Mouse (Mus musculus) thymus, postnatal 25 days (tissue): ENCODE measurements around the gene Supv3l1.
"Not testable (repeated sequence)": the region's sequence is repeated elsewhere in the genome, so short reads cannot be mapped to it uniquely, and the experiment has no call there.

Experiments
- DNase-seq: peaks from one replicate; pipeline ENCODE4 v3.0.0; 2022

The Supv3l1 gene

DNA sequence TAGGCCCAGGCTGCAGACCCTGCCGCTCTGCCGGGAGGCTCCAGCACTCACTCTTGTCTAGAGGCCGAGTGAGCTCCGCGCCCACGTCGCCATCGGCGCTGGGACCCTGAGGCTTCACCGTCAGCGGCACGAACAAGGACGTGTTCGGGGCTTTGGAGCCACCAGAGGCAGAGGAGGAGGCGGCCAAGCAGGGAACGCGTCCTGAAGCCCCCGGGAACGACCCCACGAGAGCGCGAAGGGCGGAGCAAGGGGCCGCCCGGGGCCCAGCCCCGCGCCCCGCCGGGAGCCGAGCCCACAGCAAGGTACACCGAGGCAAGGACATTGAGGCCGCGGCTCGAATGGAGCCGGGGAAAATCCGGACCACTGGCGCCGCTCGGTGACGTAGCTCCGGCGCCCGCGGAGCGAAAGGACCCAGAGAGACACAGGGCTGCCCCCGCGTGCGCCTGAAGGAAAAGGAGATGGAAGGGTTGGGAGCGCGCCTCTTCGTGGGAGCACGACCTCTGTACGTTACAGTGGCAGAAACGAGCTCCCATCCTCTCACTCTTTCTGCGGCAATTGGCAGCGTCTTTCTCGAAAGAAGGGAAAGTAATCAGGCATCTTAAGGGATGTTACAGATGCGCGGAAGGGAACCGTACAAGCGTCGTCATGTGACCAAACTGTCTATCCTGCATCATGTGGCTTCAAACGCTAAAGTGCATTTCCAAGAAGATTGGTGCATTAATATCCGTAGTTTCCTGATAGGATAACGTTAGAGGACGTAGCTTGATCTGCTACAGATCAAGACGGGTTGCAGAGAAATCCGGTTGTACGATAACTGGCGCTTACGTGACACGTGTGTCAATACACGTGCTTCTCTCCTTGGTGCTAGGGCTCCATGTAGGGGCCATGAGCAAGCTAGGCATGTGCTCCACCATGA, at the start of gene Supv3l1, which contains the start of gene 4930507D05Rik:
Gene Supv3l1, minus strand, starts transcription at position 375 of the 916 bp plus-strand sequence.
Gene 4930507D05Rik, plus strand, starts transcription at position 126 of the 916 bp plus-strand sequence.
- DNase-seq, result peak; percentile 93

DNA sequence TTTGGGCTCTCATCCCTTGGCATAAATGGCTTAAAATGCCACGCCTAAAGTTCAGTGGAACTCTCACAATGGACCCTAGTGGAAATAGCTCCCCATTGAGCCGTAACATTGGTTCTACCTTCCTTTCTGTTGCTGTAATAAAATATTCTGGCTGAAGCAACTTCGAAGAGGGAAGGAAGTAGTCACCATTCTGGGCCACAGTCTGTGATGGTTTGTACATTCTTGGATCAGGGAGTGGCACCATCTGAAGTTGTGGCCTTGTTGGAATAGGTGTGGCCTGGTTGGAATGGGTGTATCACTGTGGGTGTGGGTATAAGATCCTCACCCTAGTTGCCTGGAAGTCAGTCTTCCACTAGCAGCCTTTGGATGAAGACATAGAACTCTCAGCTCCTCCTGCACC, 42.1 kb upstream of the Supv3l1 start:
- not testable (repeated sequence) for DNase-seq

DNA sequence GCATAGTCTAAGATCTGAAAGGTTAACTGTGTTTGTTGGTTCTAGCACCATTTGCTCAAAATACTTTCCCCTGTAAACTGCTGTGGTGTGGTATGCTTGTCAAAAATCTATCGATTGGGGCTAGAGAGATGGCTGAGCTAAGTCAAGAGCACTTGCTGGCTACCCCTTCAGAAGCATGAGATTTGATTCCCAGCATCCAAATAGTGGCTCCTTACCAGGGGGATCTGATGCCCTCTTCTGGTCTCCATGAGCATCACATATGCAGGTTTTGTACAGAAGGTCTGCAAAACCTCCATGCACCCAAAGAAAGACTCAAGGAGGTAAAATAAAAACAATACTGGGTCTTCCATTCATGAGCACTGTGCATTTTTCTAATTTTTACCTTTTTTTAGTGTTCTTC, 38.7 kb upstream of the Supv3l1 start:
- DNase-seq, result peak; percentile 40

DNA sequence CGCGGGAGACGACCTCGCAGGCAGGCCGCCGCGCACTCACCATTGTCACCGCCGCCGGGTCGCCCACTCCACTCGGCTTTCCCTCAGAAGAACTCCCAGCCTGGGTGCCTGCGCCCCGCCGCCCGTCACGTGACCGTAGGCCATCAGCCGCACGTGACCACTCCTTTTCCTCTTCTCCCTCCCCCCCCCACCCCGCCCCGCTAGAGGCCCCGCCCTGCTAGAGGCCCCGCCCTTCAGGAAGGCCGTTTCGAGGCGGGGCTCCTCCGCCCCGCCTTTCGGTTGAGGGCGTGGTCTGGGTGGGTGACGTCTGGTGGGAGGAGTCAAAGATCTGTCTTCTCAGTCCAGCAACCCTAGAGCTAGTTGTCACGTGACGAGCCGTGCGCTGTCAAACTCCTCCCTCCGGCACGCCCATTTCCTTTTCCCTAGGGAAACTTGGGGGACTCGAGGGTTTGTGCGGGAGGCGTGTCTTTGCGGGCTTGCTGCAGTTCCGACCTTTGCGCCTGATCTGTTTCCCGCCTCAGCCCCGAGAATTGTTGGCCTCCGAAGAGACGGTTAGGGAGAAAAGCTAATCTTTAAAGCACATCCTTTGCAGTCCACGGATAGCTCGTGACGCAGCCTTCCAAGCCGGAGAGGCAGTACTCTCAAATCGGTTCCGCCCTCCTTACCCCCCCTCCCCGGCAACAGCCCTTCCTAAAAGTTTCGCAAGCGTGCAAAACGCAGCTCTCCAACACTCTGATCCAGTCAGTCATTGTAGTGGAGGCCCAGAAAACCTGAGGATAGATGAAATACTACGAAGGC, 37.3 kb upstream of the Supv3l1 start, which contains the start of gene Vps26a:
Gene Vps26a, minus strand, starts transcription at position 188 of the 798 bp plus-strand sequence.
- peak; percentile 99 for DNase-seq

DNA sequence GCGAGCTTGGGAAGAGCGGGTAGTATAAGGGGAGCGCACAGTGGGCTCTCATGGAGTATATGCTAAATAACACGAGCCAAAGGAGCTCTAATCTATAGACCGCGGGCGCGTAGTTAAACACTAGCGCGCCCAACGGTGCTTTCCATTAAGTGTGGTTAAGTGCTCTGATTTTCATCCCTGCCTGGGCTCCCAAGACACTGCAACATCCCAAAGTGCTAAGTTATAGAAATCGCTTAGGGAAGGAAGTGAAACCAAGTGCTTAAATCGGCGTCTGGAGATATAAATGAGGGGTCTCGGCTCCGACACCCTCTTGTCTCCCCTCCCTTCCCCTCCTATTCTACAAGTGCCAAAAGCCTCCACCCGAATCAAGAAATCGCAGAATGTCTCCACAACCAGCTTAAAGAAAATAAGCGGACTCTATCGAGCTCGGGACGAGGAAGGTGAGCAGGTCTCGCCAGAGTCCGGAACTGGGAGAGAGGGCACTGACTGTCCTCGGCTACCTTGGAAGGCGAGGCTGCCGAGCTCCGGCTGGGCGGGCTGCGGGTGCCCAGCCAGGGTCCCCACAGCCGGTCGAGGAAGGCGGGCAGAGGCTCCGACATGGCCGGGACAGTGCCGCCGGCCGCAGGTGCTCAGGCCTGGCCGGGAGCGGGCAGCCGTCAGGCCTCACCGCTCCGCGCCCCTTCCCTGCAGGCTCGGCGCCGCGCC, 36.5 kb upstream of the Supv3l1 start:
- DNase-seq, result no peak

DNA sequence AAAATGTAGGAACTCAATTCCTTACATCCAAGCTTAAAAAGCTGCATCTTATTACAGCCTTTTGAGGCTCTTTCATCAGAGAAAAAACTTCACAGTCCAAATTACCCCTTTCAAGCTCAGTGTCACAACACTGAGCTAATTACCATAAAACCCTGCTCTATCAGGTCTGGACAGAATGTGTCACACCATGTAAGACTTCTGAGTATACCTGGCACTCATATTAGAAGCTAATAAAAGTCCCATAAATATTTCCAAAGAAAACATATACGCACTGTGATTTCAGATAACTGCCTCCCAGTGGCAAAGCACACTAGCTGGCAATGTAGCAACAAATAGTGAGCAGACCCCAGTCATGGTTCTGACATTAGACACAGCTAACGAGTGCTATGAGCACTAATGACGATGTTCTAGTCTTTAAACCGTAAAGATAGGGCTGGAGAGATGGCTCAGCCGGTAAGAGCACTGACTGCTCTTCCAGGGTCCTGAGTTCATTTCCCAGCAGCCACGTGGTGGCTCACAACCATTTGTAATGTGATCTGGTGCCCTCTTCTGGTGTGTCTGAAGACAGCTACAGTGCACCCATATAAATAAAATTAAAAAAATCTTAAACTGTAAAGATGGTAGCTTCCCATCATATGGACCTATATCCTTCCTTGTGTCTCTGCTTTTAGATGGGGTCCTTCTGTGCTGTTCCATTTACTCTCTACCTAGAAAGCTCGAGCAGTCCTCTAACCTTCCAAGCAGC, 31.7 kb upstream of the Supv3l1 start:
- no peak for DNase-seq

DNA sequence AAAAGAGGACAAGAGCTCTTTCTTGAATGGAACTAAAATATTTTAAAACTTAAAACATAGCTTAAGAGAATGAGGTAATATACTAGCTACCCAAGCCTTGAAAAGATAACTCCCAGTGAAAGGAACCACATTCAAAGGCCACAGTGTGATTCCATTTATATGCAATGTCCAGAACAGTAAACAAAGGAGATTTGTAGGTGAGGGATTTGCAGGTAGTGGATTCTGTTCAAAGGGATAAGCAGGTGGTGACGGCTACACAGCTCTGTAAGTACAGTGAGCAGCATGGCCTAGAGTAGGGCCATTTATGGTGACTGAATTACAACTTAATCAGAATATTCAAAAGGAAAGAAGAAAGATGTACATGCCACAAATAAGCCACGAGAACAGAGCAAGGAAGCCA, 27.4 kb upstream of the Supv3l1 start:
- no peak for DNase-seq

DNA sequence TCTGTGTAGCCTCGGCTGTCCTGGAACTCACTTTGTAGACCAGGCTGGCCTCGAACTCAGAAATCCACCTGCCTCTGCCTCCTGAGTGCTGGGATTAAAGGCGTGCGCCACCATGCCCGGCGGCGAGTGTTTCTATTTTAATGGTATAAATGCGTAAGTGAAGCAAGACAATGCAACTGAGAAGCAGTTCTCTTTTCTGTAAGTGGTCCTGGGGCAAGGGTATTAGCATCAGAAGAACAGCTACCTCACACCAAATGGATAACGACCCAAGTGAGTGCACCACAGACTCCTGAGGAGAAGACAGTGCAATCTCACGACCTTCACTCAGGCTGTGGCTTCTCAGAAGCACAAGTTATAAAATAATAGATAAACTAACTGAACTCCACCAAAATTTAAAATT, 25.4 kb upstream of the Supv3l1 start:
- no peak for DNase-seq

DNA sequence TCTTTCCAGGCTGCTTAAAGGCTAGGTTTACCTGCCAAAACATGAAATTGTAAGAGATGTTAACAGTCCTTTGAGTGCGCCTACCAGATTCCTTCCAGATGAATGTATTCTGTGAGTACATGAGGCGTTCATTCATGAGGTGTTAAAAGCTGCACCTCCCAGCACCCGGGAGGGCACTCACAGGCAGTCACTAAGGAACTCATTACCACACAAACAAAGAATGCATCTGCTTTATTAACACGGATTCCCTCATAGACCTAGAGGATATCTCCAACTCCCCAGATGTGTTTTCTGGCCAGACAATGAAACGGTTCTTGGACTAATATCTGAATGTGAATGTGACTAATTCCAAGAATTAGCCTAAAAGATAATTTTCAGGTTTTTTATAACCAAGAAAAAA, 21.6 kb upstream of the Supv3l1 start:
- no peak for DNase-seq

DNA sequence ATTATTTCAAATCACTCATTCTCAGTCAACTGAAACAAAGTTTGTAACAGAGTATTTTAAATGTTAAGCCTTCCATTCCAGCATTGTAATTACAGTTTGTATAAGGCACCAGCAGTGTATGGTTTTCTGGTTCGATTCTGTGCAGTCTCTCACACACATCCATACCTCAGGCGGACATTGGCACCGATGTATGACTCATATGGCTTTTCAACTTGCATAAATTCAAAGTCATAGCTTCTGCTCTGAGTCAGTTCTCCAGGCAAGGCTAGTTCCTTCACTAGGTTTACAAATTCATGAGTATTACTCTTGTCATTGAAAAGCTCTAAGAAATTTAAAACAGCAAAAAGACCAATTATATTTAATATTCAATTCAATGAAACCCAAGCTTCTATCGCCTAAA, 20.2 kb upstream of the Supv3l1 start:
- no peak for DNase-seq

DNA sequence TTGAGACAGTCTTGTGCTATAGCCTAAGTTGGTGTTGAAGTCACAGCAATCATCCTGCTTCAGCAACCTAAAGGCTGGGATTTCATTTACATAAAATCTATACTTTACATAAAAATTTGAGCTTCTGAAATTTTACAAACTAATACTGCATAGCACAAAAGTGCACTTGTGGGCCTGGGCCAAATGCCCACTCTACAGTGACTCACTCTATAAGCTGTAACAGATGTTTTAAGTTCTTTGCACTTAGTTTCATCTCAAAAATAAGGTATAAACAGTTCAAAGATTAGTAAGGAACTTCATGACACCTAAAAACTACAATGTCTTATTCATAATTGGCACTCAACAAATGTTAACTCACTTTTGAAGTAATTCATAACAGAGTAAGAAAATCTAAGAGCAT, 11.8 kb upstream of the Supv3l1 start:
- DNase-seq, result no peak

DNA sequence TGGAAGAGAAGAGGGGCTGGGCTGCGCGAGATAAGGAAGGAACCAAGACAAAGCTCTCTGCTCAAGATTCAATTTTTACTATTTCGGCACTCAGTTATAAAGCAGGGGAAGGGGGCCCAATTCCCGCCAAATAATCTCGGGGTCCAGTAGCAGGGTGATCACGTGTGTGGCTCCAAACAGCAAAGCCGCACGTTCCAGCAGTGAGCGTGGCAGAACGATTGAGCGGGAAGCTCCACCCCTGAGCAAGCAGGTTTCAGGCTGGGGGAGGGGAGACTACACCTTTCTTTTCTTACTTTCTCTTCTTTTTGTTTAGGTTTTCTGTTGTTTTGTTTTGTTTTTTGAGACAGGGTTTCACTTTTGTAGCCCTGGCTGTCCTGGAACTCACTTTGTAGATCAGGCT, 2.5 kb upstream of the Supv3l1 start:
- not testable (repeated sequence) for DNase-seq

DNA sequence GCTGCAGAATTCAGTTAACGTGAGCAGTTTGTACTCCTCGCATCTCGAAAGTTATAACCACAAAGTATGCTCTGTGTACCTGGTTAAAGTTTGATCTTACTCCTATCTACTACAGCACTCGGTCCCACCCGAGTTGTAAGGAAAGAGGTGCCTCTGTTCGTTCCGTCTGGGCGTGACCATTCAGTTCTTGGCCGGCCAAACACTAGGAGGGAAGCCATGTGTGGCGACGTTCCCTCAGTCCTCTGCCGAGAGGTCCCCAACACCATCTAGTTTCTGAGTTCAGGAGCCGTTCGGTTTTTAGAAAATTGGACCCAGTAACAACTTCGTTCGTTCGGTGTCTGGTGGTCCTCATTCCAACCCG, 722 bp upstream of the Supv3l1 start:
- no peak for DNase-seq

DNA sequence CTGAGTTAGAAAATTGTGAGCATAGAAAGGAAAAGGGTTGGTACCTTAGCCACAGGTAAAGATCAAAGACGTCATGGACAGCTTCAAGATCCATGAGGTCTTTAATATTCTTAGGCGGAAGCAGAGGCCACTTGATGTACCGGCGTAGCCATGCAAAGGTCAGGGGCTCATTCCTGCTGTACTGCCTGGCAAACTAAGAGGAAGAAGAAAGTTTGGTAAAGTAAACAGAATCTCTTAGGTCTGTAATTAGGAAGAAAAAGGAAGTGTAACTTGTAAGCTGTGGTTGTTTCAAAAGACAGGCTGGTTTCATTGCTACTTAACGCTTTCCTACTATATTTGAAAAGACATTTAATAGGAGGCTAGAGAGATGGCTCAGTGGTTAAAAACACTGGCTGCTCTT, 19.1 kb downstream of the Supv3l1 start:
- no peak for DNase-seq

DNA sequence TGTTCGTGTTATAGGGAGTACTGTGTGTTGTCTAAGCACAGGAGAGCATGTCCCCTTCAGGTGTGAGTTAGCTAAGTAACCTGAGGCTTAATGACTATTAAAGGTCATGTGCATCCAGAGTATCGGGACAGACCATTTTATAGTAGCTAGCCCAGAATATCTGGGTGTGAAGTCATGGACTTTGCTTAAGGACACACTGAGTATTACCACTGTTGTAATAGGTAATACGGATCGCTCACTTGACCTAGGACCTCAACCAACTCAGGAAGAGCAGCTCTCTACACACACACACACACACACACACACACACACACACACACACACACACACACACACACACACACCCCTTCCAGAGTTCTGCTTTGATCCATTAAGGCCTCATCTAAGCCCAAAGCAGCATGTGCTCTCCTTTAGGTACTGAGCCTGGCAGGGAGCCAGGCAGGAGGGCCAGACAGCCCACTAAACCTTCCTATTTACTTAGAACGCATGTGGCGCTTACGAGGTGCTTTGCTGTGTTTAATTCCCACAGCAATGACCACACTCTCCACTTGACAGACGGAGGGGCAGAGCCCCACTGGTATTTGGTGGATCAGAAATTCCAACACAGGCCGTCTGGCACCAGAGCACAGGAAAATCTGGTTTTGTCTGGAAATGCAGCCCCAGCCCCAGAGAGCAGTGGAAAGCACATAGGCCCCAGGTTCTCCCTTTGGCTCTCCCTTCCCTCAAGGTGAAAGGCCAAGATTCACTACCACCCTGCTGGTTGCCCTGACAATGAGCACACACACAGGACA, 24.3 kb downstream of the Supv3l1 start:
- no peak for DNase-seq

DNA sequence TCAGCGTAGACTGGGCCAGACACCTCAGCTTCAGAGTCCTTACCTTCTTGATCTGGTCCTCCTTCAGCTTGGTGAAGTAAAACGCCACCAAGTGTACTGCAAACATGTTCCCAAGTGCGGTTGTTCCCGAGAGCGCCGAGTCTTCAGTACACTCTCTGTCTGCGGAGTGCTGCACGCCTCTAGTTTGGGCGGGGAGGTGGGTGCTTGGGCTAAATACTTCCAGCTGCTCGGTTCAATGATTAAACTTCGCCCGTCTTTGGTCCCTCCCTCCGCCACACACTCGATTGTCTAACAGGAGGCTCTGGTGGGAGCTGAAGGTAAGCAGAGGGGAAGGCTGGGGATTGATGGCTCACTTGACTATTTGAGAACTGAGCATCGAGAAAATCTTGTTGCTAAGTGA, 27.3 kb downstream of the Supv3l1 start, which contains the start of gene Hkdc1:
Gene Hkdc1, minus strand, starts transcription at position 237 of the 400 bp plus-strand sequence.
- no peak for DNase-seq

DNA sequence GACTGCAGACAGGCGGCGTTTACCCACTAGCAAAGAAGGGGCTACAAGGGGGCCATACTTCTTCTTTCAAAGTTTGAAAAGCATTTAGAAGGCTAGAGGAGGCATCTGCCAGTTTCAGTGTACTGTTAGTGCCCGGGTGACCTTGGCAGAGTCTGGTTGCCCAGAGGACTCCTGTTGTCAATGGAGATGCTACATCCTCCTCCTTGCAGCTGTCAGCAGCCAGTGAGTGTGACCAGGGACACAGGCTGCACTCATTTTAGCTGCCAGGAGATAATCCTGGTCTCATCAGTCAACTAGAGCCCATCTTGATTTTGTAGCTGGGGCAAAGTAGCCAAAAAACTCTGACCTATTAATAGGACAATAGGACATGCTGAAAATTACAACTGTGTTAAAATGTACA, 28.4 kb downstream of the Supv3l1 start:
- no peak for DNase-seq

DNA sequence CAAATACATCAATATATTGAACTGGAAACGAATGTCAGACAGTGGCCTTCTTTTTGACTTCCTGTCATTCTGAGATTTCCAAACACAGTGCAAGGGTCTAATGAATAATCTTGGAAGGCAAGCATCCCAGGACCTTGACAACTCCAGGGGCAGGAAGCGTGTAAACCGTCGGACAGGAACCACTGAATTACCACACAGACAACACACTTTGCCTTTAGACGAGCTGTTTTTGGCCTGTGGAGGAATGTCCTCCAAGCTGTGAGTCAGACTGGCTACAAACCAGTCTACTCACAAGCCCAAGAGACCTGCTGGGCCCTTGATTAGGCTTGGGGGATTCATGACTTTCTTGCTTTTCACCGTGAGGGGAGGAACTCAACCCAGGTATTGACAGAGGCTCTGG, 29.1 kb downstream of the Supv3l1 start:
- DNase-seq, result no peak

DNA sequence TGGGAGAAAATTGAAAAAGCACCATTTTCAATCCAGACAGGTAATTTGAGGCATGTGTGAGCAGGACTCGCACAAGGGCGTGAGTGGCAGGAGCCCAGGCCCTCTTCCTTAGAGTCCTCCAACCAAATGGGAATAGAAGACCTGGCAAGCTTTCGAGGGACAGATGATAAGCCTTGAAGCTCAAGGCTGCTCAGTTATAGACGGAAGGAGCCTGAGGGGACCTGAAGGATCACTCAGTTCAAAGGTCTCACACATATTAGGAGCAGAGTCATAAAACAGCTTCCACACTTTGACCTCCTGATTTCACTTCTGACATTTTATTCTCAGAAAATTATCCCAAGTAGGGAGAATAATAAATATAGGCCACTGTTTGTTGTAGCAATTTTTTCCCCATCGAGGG, 30.1 kb downstream of the Supv3l1 start:
- no peak for DNase-seq

DNA sequence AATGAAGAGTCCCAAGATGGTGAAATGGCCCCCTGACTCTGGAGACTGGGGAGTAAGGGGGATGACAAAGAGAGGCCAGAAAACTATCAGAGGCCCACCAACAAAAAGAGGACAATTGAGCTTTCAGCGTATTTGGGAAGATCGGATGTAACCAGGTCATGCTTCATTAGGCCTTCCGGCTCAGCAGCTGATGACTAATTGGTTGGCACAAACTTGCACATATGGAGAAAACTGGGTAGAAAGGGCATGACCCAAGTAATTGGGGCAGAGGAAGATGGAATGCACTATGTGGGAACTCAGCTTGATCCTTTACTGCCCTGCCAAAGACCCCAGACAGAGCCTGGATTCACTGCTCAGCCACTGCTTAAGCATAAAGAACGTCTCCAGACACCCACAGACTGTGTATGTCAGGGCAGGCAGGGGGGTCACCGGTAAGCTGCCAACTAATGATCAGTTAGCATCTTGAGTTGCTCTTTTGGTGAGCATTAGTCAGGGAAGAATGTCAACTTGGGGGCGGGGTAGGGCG, 30.6 kb downstream of the Supv3l1 start:
- DNase-seq, result no peak

DNA sequence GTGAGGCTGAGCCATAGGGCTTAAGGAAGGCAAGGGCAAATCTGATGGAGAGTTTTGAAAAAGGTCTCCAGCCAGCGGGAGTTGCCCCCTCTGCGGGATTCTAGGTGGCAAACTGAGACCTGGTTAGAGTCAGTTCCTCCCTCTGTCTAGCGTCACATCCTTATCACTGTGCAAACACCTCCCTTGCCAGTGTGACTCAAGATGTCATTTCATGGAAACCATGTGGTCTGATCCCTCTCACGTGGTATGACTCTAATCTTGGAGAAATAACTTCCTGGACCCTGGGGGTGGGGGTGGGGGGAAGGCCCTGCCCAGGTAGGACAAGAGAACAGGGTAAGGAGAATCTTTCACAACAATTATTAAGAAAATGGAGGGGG, 35.9 kb downstream of the Supv3l1 start:
- no peak for DNase-seq
